Mouse (Mus musculus): ENCODE measurements around the gene Adar. TPM values are rescaled to one million over a fixed set of nuclear protein-coding genes. Genes with fewer than 3 reads are reported as not detected.

Adar gene
- polyA plus RNA-seq, 1 experiment from 2014 or later: 10.9 TPM

GRCm38 (mm10) chr3:89727028-89727427 is 12.2 kb downstream of the Adar start:
- no peak overlapping the region for H3K4me3 ChIP-seq (ENCODE audit: low read length)

GRCm38 (mm10) chr3:89728848-89729247 is 14.0 kb downstream of the Adar start:
- WGBS: 65% methylated on average over 2 of the region's 2 CpGs
- Histone ChIP-seq H3K27ac (ENCODE audit: low read length) (no peak overlapping the region), H3K9me3 (ENCODE audit: control insufficient read depth, low read length) (no peaks in the 10 kb centered on the region), H3K36me3 (ENCODE audit: control insufficient read depth, insufficient read depth, low read length) (no peaks in the 10 kb centered on the region), H3K4me3 (ENCODE audit: low read length) (no peak overlapping the region), H3K4me1 (replicated peaks; ENCODE audit: control insufficient read depth, insufficient read depth, low read length) (peaks cover 8% of the 10 kb centered on the region), H3K9ac (ENCODE audit: low read length) (no peak overlapping the region), H3K4me2 (ENCODE audit: low read depth, low read length) (no peak overlapping the region), H3K27me3 (ENCODE audit: control insufficient read depth, insufficient read depth, low read depth, low read length) (no peaks in the 10 kb centered on the region)
- no peak for ATAC-seq (ENCODE audit: low read depth)

More at GRCm38 (mm10) chr3:89727028-89727427, 12.2 kb downstream of the Adar start:
- H3K27ac ChIP-seq (ENCODE audit: low read length): no peak overlapping the region
- no peaks in the 10 kb centered on the region for H3K9me3 ChIP-seq (ENCODE audit: control insufficient read depth, low read length)
- H3K27me3 ChIP-seq (ENCODE audit: control insufficient read depth, insufficient read depth, low read depth, low read length): no peaks in the 10 kb centered on the region
- no peak for ATAC-seq (ENCODE audit: low read depth)
- H3K4me2 ChIP-seq (ENCODE audit: low read depth, low read length): no peak overlapping the region
- no peak overlapping the region for H3K9ac ChIP-seq (ENCODE audit: low read length)
- H3K36me3 ChIP-seq (ENCODE audit: control insufficient read depth, insufficient read depth, low read length): no peaks in the 10 kb centered on the region
- H3K4me1 ChIP-seq (replicated peaks; ENCODE audit: control insufficient read depth, insufficient read depth, low read length): peaks cover 8% of the 10 kb centered on the region
- WGBS: 16% methylated on average over 4 of the region's 4 CpGs

GRCm38 (mm10) chr3:89730350-89731331 is 15.8 kb downstream of the Adar start:
- ATAC-seq (ENCODE audit: low read depth): peak; percentile 97
- Histone ChIP-seq H3K9me3 (ENCODE audit: control insufficient read depth, low read length) (no peaks in the 10 kb centered on the region), H3K4me1 (replicated peaks; ENCODE audit: control insufficient read depth, insufficient read depth, low read length) (peaks cover 8% of the 10 kb centered on the region), H3K27ac (ENCODE audit: low read length) (peak overlapping the region; percentile 80), H3K27me3 (ENCODE audit: control insufficient read depth, insufficient read depth, low read depth, low read length) (no peaks in the 10 kb centered on the region), H3K4me3 (ENCODE audit: low read length) (peak overlapping the region; percentile 83), H3K4me2 (ENCODE audit: low read depth, low read length) (peak overlapping the region; percentile 85), H3K36me3 (ENCODE audit: control insufficient read depth, insufficient read depth, low read length) (no peaks in the 10 kb centered on the region), H3K9ac (ENCODE audit: low read length) (peak overlapping the region; percentile 79)
- WGBS: 2% methylated on average over 32 of the region's 32 CpGs

- WGBS: 75% methylated on average over 4 of the region's 4 CpGs
- no peak overlapping the region for H3K9ac ChIP-seq (ENCODE audit: low read length)
- no peak overlapping the region for H3K4me2 ChIP-seq (ENCODE audit: low read depth, low read length)
- no peaks in the 10 kb centered on the region for H3K36me3 ChIP-seq (ENCODE audit: control insufficient read depth, insufficient read depth, low read length)
- no peak for ATAC-seq (ENCODE audit: low read depth)
- H3K9me3 ChIP-seq (ENCODE audit: control insufficient read depth, low read length): no peaks in the 10 kb centered on the region
- H3K27ac ChIP-seq (ENCODE audit: low read length): no peak overlapping the region
- no peaks in the 10 kb centered on the region for H3K27me3 ChIP-seq (ENCODE audit: control insufficient read depth, insufficient read depth, low read depth, low read length)
- no peak overlapping the region for H3K4me3 ChIP-seq (ENCODE audit: low read length)
- H3K4me1 ChIP-seq (replicated peaks; ENCODE audit: control insufficient read depth, insufficient read depth, low read length): peaks cover 8% of the 10 kb centered on the region
These were observed 17.3 kb downstream of the Adar start for GRCm38 (mm10) chr3:89732091-89732490.

- no peaks in the 10 kb centered on the region for H3K4me1 ChIP-seq (replicated peaks; ENCODE audit: control insufficient read depth, insufficient read depth, low read length)
- H3K9ac ChIP-seq (ENCODE audit: low read length): no peak overlapping the region
- H3K4me3 ChIP-seq (ENCODE audit: low read length): no peak overlapping the region
- WGBS: 91% methylated on average over 6 of the region's 6 CpGs
- H3K36me3 ChIP-seq (ENCODE audit: control insufficient read depth, insufficient read depth, low read length): peaks cover 15% of the 10 kb centered on the region
- no peak for ATAC-seq (ENCODE audit: low read depth)
- no peaks in the 10 kb centered on the region for H3K27me3 ChIP-seq (ENCODE audit: control insufficient read depth, insufficient read depth, low read depth, low read length)
- H3K27ac ChIP-seq (ENCODE audit: low read length): no peak overlapping the region
- no peak overlapping the region for H3K4me2 ChIP-seq (ENCODE audit: low read depth, low read length)
- H3K9me3 ChIP-seq (ENCODE audit: control insufficient read depth, low read length): no peaks in the 10 kb centered on the region
These were observed 23.7 kb downstream of the Adar start for GRCm38 (mm10) chr3:89738509-89738908.

GRCm38 (mm10) chr3:89752307-89752706 is 37.5 kb downstream of the Adar start:
- Histone ChIP-seq H3K36me3 (ENCODE audit: control insufficient read depth, insufficient read depth, low read length) (peaks cover 10% of the 10 kb centered on the region), H3K9me3 (ENCODE audit: control insufficient read depth, low read length) (no peaks in the 10 kb centered on the region), H3K4me2 (ENCODE audit: low read depth, low read length) (no peak overlapping the region), H3K27ac (ENCODE audit: low read length) (no peak overlapping the region), H3K27me3 (ENCODE audit: control insufficient read depth, insufficient read depth, low read depth, low read length) (no peaks in the 10 kb centered on the region), H3K4me1 (replicated peaks; ENCODE audit: control insufficient read depth, insufficient read depth, low read length) (no peaks in the 10 kb centered on the region), H3K9ac (ENCODE audit: low read length) (no peak overlapping the region), H3K4me3 (ENCODE audit: low read length) (no peak overlapping the region)
- 4% methylated on average over 1 of the region's 1 CpGs for WGBS
- 0 out of 2 replicates have a peak, but pooled peaks have one; percentile 34 for ATAC-seq (ENCODE audit: low read depth)

- H3K4me2 ChIP-seq (ENCODE audit: low read depth, low read length): no peak overlapping the region
- H3K9me3 ChIP-seq (ENCODE audit: control insufficient read depth, low read length): no peaks in the 10 kb centered on the region
- no peak overlapping the region for H3K9ac ChIP-seq (ENCODE audit: low read length)
- H3K4me3 ChIP-seq (ENCODE audit: low read length): no peak overlapping the region
- no peaks in the 10 kb centered on the region for H3K27me3 ChIP-seq (ENCODE audit: control insufficient read depth, insufficient read depth, low read depth, low read length)
- peaks cover 2% of the 10 kb centered on the region; the same call in 1 of the 2 replicates for H3K36me3 ChIP-seq (ENCODE audit: control insufficient read depth, insufficient read depth, low read length)
- no peak overlapping the region for H3K27ac ChIP-seq (ENCODE audit: low read length)
- 63% methylated on average over 6 of the region's 6 CpGs for WGBS
- no peak for ATAC-seq (ENCODE audit: low read depth)
- H3K4me1 ChIP-seq (replicated peaks; ENCODE audit: control insufficient read depth, insufficient read depth, low read length): no peaks in the 10 kb centered on the region
These were observed 40.5 kb downstream of the Adar start for GRCm38 (mm10) chr3:89755283-89755682.

- Histone ChIP-seq H3K4me2 (ENCODE audit: low read depth, low read length) (no peak overlapping the region), H3K9ac (ENCODE audit: low read length) (no peak overlapping the region), H3K4me1 (replicated peaks; ENCODE audit: control insufficient read depth, insufficient read depth, low read length) (no peaks in the 10 kb centered on the region), H3K36me3 (ENCODE audit: control insufficient read depth, insufficient read depth, low read length) (no peaks in the 10 kb centered on the region), H3K9me3 (ENCODE audit: control insufficient read depth, low read length) (no peaks in the 10 kb centered on the region), H3K27me3 (ENCODE audit: control insufficient read depth, insufficient read depth, low read depth, low read length) (no peaks in the 10 kb centered on the region), H3K4me3 (ENCODE audit: low read length) (no peak overlapping the region), H3K27ac (ENCODE audit: low read length) (no peak overlapping the region)
- WGBS: 84% methylated on average over 2 of the region's 2 CpGs
- ATAC-seq (ENCODE audit: low read depth): no peak
These were observed 43.0 kb downstream of the Adar start for GRCm38 (mm10) chr3:89757851-89758250.

- no peak for ATAC-seq (ENCODE audit: low read depth)
- Histone ChIP-seq H3K4me2 (ENCODE audit: low read depth, low read length) (no peak overlapping the region), H3K9ac (ENCODE audit: low read length) (no peak overlapping the region), H3K36me3 (ENCODE audit: control insufficient read depth, insufficient read depth, low read length) (no peaks in the 10 kb centered on the region), H3K4me3 (ENCODE audit: low read length) (no peak overlapping the region), H3K9me3 (ENCODE audit: control insufficient read depth, low read length) (no peaks in the 10 kb centered on the region), H3K27ac (ENCODE audit: low read length) (no peak overlapping the region), H3K4me1 (replicated peaks; ENCODE audit: control insufficient read depth, insufficient read depth, low read length) (peaks cover 2% of the 10 kb centered on the region), H3K27me3 (ENCODE audit: control insufficient read depth, insufficient read depth, low read depth, low read length) (no peaks in the 10 kb centered on the region; the same call in 1 of the 2 replicates)
- 67% methylated on average over 3 of the region's 3 CpGs for WGBS
These were observed 45.0 kb downstream of the Adar start for GRCm38 (mm10) chr3:89759786-89760185.

All from lung, embryonic 16.5 days (tissue).